Mouse (Mus musculus) left cerebral cortex, postnatal 25 days (tissue): Measurements from ENCODE around the gene Irf2. TPM values are rescaled to one million over a fixed set of nuclear protein-coding genes. Genes with fewer than 3 reads are reported as not detected.
A peak's percentile ranks its signal among the peaks of the same experiment; 100 is the strongest.

Experiments
- DNase-seq, 2 experiments: peaks; one replicate each; pipeline ENCODE4 v3.0.0; 2022; ENCODE audit warnings: low spot score in 2 of 2, mixed read lengths in 1 of 2
- intact Hi-C: fragments of 180-260 bp; cut with DNase I; formaldehyde crosslinking; loops from one replicate; pipeline ENCODE4 v1.15.1; 2025
- total RNA-seq, 2 experiments: library from RNA; stranded (reverse); gene quantifications; 2 replicates each; pipeline ENCODE4 v1.2.3; 2021

The Irf2 gene
- total RNA-seq, 2 experiments from 2014 or later = 52.0 to 58.4 TPM

DNA sequence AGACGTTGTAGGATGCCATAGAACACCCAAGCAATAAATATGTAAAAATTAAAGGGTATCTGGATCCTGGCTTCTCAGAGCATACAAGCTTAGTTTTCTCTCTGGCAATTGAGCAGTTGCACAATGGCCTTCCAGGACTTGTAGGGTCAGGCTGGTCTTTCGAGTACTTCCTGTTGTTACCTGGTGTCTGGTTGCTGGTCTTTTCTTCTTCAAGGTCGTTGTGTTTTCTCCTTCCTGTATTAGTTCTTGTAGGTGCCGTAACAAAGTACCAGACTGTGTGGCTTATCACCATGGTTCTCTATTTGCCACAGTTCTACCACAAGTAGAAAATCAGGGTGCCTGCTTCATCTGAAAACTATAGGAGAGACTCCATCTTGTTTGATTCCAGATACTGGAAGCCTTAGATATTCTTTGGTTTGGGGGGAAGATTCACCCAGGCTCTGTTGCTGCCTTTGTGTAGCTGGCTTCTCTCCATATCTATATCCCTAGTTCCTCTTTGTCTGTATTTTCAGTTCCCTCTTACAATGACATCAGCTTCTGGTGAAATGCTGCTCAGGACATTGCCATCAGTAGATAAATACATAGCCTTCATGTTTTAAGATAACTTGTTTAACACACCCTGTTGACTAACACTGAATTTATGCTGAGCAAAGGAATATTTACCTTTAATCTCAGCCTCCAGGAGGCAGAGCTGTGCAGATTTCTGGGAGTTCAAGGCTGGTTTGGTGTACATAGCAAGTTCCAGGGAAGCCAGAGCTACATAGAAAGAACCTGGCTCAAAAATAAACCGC, 49.8 kb downstream of the Irf2 start:
- no peak for DNase-seq
- intact Hi-C loops = no loop called here

DNA sequence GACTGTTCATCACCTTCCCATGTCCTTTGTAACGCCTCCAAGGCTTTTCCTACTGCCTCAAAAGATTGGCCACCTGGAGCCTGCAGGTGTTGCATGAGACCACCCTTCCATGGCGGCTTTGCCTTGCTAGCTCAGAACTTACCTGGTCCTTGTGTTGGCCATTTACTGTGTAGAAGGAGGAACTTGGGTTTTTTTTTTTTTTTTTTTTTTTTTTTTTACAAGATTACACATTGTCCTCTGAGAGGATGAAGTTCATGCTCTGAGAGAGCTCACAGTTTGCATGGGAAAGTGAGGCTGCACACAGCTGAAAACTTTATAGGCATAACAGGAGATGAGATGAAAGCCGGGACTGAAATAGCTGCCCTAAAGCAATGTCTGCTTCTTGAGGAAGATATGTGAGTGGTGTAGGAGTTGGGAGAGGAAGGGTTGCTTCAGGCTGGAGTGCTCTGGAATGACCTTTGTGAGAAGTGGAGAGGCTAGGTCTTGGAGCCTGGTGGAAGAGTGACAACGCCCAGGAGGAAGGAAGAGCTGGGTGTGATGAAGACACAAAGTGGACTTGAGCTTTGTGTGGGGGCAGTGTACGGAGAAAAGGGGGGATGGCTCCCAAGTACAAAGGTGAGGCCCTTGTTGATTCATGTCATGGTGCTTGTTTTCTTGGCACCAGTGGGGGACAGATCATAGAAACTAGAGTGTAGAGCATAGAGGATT, 52.3 kb downstream of the Irf2 start:
- intact Hi-C loops = no loop called here
- DNase-seq = no peak

DNA sequence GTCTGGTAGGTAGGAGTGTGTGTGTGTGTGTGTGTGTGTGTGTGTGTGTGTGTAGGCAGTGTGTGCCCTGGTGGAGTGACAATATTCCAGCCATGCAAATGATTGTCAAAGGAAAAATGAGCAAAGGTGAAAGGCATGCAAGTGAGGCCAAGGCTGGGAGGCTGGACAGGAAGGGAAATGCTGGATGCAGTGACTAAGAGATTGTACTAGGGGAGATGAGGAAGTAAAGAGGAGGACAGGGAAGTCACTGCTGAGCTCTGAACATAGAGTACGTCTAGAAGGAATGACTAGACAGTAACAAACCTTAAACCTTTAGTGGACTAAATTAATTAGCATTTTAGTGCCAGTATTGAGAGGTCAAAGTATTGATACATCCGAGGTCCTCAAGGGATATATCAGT, 53.1 kb downstream of the Irf2 start:
- no peak for DNase-seq
- intact Hi-C loops = no loop called here

DNA sequence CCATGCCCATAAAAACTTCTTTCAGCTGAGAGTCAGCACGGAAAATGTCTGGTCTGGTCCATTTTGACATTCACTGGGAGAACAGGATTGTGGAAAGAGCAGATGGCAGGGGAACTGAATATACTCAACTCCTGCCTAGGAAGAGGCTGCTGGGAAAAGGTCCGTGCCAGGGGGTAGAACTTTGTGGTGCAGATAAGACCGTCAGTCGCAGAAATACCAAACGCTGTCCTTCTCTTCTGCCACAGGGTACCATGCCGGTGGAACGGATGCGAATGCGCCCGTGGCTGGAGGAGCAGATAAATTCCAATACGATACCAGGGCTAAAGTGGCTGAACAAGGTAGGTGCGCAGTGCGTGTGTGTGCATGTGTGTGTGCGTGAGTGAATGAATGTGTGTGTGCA, 53.7 kb downstream of the Irf2 start:
- intact Hi-C loops = no loop called here
- DNase-seq = no peak

DNA sequence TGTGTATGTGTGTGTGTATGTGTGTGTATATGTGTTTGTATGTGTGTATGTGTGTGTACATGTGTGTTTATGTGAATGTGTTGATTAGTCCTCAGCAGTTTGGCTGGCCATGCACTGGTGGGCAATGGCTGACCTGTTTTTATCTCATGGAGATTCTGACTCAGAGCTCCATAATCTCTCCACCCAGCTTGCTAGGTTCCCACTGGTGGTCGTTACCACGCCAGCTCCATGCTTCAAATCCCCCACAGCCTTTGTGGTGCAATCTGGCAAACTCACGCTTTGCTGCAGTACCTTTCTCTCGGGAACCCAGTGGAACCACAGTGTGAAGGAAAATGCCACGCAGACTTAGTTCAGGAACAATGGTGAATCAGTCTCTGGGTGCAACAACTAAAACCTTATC, 54.8 kb downstream of the Irf2 start:
- intact Hi-C loops = no loop called here
- no peak for DNase-seq

DNA sequence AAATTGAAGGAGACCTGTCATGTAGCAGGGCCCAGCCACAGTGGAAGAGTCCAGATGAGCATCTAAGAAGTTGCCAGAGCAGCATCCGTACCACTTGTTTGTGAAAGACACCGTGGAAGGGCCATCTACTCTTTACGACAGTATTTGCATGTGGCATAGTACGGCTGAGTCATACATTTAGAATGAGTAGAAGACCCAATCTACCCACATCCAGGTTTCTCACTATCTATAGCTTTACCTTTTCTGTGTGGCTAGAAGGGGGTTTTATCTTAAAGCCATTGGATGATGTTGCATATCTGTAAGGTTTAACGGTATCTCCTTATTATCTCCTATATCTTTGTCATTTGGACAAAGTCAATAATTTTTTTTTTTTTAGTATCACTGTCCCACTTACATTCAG, 59.7 kb downstream of the Irf2 start:
- DNase-seq = no peak
- intact Hi-C loops = no loop called here

DNA sequence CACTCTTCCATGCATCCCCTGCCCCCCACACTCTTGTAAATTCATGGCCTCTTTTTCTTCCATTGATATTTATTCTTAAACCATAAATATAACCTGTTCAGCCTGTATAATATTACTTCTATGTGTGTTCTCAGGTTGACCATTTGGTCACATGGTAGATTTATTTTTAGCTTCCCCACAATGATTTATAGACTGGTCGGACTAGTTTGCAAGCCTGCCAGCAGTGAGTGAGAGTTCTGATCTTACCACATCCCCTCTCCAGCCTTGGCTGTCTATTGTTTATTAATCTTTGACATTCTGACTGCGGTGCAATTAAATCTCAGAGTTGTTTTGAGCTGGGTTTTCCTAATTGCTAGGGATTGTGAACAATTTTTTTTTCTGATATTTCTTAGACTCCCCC, 60.2 kb downstream of the Irf2 start:
- intact Hi-C loops = no loop called here

DNA sequence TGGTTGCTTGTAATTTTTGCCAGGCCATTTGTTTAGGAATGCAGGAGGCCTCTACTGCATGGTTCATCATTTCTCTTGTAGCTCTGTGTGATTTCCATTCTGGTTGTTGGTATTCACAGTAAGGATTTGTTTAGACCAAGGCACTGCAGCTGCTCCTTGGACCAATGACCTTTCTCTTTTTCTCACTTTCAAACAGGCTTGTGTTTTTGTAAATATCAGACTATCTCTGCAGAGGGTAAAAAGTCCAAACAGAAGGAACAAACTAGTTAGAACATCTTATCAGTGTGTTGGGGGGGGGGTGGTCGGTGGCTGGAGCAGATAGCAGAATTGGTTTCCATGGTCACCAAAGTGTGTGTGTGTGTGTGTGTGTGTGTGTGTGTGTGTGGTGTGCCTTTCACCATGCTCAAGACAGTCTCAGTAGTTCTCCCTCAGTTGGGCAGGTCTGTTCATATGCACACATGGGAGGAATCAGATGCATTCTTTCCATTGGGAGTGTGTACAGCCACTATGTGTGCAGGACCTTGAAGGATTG, 61.7 kb downstream of the Irf2 start:
- DNase-seq = no peak
- intact Hi-C loops = loop anchor here (1.0 kb wide), 1 partner anchor 128 kb away; no protein-coding TSS in a partner anchor

More for the DNA sequence above, 60.2 kb downstream of the Irf2 start:
- no peak for DNase-seq

DNA sequence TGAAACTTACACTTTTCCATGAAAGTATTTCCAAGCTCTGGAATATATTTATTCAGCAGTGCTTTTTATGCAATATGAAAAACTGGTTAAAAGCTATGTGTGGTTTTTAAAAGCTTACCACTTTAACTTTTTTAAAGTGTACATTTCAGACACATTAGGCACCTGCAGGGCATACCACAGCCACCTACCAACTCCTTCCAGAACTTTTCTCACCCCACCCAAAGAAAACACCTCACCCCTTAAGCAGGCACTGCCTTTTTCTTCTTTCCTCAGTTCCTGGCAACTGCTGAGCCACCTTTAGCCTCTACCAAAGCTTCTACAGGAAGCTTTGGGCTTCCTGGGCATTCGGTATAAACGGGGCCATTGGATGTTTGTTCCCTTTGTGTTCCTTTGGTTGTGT, 62.5 kb downstream of the Irf2 start:
- no peak for DNase-seq
- intact Hi-C loops = no loop called here

DNA sequence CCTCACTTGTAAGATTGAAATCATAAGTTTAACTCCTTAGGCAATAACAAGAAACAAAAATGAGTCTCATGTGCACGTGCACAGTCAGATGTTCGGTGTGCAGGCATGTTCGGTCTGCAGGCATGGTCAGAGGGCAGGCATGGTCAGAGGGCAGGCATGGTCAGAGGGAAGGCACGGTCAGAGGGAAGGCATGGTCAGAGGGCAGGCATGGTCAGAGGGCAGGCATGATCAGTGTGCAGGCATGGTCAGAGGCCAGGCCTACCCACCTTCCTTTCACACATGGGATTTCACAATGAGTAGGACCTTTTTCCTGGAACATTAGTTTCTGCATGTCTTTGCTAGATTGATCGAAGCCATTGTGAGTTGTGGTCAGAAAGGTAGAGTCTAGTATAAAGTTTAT, 65.2 kb downstream of the Irf2 start:
- DNase-seq = no peak
- intact Hi-C loops = no loop called here

DNA sequence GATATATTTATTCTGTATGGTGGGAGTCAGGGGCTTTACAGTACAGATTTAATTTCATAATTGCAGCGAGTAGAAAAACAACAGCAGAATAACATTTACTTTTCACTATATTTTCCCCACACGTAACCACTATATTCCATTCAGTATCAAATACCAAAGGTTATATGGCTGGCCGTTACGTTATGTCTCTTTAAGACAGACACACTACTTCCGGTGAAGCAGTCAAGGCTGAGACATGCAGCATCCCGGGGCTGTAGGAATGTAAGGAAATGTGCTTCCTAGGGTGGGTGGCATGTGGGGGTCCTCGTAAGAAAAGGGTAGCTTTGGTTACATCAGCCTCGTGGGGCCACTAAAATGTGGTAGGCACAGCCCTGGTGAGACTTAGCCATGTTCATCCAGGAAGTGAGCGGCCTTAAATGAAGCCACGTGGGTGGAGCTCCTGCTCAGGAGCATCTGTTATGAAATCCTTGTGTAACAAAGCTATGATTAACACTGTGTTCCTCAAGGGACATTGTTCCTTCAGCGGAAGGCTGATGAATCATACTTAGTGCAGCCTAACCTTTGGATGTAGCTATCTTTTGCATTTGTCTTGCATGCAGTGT, 71.6 kb downstream of the Irf2 start:
- peak; percentile 55 to 91 for DNase-seq
- intact Hi-C loops = loop anchor here (5.0 kb wide), 1 partner anchor 69 kb away; no protein-coding TSS in a partner anchor

DNA sequence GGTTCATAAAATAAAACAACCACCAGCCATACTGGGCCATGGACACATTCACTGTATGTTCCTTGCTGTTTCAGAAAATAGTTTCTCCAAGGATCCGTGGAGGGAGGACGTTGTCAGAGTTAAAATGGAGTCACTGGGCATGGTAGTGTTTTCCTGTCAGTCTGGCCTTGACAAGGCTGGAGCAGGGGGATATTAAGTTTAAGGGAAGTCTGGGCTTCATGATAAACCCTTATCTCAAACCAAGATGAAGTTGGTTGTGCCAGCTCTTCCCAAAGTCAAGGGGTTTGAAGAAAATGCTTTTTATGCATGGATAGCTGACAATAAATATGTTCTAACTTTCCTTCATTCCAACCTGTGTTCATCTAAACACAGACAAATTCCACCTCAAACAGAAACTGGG, 72.4 kb downstream of the Irf2 start:
- intact Hi-C loops = loop anchor here (2.0 to 5.0 kb wide), 2 partner anchors 70 to 123 kb away; no protein-coding TSS in a partner anchor
- DNase-seq = no peak

DNA sequence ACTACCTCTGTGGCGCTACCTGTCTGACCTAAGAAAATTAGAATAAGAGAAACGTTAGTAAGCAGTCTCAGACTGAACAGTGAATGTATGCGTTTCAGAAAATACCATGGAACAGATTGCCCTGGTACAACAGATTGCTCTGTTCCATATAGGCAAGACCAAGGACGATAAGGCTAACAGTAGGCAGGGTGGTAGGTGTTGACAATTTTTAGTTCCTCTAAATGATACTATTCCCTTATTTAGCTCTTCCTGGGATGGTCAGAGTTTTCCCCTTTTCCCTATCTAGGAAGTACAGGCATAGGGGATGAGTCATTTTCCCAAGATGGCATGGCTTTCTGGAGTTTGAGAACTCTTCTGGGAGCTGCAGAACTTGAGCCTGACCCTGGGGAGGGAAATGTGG, 73.4 kb downstream of the Irf2 start:
- DNase-seq = peak in 1 of 2 experiments; percentile 52
- intact Hi-C loops = loop anchor here (1.0 to 5.0 kb wide), 3 partner anchors 71 to 246 kb away; no protein-coding TSS in a partner anchor

DNA sequence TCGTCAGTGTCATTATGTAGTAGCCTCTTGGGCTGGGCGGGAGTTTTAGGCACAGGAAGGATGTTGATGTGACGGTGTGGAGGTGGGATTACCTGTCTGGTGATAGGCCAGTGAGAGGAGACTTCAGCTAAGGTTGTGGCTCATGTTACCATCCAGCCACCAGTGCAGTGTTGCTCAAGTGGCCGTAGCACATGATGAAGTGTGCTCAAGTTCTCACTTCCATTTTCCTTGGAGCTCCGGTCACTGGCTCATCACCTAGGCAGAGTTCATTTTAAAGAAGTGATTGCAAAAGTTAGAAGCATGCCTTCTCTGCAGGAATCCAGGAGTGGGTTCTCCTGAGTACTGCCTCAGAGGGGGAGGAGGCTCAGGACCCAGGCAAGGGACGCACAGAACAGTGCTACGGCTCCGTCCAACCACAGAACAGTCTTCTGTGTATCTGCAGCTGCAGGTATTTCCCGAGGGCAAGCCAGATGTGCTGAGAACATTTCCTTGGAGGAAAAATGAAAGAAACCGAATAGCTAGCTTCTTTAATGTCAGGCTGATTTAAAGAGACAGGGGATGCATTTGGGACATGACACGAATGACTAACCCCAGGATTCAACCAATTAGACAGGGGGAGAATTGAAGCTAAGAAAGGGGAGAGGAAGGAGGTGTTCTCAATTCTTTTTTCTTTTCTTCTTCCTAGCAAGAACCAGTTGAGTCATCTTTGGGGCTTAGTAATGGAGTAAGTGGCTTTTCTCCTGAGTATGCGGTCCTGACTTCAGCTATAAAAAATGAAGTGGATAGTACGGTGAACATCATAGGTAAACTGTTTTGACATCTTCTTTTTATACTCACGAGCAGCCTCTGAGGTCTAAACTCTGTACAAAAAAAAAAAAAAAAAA, 78.8 kb downstream of the Irf2 start:
- intact Hi-C loops = no loop called here

DNA sequence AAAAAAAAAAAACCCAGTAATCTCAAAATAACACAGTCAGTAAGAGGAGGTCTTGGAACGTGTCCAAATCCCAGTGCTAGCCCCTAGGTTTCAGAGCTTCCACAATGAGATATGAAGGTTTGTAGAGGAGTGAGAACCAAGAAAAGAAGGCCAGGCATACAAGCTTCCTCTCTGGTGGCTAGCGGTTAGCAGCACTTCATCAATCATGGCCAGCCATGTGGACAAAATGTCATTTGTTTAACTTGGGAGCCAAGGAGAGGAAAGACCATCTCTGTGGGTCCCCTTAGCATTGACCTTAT, 79.4 kb downstream of the Irf2 start:
- no peak for DNase-seq
- intact Hi-C loops = no loop called here

More for the DNA sequence above, 78.8 kb downstream of the Irf2 start:
- DNase-seq = no peak

DNA sequence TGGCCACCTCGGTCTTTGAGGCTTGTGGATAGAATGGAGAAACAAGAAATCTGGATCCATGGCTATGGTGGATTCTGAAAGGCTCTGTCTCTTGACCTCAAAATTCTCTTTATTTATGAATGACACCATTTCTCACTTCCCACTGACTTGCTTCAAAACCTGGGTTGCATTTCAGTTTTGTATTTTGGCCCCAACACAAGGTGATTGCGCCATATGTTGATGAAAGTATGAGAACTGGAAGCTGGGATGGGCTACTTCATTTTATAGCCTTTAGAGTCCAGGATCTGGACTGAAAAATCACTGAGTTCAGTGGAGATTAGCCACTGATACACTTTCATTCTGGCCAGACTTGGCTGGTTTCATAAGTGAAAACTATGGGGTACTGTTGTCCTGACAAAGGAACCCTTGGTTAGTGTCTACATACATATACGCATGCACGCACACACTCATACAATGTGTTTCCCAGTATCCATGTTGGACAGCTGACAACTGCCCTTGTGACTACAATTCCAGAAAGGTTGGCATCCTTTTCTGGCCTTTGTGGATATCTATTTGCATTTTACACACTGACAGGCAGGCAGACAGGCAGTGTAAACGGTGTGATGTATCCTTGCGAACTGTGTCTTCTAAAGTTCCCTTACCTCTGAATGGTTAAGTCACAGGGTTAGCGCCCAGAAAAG, 89.3 kb downstream of the Irf2 start:
- no peak for DNase-seq
- intact Hi-C loops = no loop called here

DNA sequence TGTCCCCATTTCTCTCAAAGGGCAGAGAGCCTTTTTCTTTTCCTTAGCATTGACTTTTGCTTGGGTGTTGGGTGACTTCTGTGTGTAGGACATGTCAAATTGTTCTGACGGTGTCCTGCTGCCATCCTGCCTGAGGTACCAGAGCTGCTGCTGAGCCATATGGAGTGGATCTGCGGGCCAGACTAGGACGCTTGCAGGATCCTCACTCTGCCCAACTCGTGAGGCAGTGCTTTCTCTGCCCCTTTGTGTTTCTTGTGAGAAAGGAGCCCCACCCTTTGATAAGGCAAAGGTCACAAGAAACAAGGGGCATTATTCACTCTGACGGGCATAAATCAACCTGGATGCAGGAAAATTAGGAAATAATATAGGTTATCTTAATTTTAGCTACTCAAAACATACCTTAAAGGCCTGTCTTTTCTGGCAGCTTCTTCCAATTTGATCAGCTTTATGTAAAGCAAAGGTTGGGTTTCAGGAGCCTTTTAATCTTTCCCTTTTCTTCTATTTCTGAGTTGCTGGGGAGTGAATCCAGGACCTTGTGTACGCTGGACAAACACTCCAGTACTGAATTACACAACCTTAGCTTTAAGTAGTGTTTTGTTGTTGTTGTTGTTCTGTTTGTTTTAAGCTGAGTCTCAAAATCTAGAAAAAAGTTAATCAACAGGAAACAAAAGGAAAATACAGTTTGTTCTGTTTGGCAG, 90.0 kb downstream of the Irf2 start:
- intact Hi-C loops = no loop called here
- no peak for DNase-seq

DNA sequence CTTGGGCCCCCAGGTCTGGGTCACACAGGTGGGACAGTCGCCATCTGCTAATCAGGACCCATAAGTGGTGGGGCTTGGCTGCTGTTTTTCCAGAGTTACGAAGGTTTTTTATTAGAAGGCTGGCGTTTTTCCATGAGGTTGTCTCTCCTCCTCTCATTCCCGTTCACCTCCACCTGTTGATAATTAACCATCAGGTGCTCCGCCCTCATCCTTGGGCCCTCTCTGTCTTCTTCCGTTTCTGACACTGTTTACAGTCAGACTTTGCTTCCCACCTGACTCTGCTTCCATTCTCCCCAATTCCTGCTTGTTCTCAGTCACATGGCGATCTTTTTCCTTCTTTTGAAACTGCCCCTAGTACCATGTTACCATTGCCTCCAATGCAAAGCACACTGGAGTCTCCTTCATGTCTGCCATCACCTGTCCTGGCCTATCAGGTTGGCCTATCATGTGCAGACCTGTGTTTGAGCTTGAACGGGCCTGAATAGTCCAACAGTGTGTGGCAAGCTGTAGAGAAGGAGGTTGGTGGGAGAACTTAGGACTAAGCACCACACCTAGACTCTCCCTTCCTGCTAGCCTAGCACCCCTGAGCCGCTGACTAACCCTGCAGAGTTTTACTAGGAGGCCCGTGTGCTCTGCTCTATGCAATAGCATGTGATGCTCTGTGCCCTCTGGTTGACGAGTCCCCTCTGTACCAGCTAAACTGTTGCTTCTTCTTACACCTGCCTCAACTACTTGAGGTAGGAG, 90.8 kb downstream of the Irf2 start:
- no peak for DNase-seq
- intact Hi-C loops = no loop called here
